Comparison of ENCODE assay signal across 8 mouse cellular contexts in the genomic region with DNA sequence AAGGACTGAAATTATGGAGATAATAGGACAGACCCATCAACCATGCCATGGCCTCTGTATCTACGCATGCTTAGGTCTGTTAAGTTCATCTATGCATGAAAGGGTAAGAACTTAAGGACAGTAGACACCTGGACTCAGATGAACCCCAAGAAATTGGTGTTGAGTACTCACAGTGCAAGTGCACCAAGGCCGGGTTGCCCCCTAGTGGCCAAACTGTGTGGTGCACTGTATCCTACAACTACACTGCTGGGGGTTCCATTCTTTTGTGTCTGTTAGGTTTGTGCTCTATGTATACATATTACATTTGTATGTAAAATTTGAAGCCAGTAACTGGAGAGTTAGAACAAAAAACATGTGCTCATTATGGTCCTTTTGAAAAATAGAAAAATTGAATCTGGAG.
DNase-seq lines count a peak whose midpoint lies in the region; ATAC-seq lines count a peak whose summit lies in the region.

No protein-coding gene starts in this region.

- peak; percentile 53; the same call in 1 of the 2 replicates for ATAC-seq in neural tube, embryonic 11.5 days (ENCODE audit: insufficient read depth, low FRiP score, low TSS enrichment)

- H3K27ac ChIP-seq in neural tube, embryonic 11.5 days (ENCODE audit: low read depth, low read length), result no peak overlapping the region

- H3K9ac ChIP-seq in neural tube, embryonic 11.5 days (ENCODE audit: low read length), result no peak overlapping the region

- no peak overlapping the region for H3K4me2 ChIP-seq in neural tube, embryonic 11.5 days (ENCODE audit: low read depth)

- H3K4me1 ChIP-seq in neural tube, embryonic 11.5 days (ENCODE audit: control insufficient read depth, insufficient read depth, low read length), result no peaks in the 10 kb centered on the region

- H3K9me3 ChIP-seq in neural tube, embryonic 11.5 days (ENCODE audit: control insufficient read depth, low read length), result no peaks in the 10 kb centered on the region

- no peak overlapping the region for H3K4me3 ChIP-seq in neural tube, embryonic 11.5 days (ENCODE audit: low read depth, low read length)

- no peaks in the 10 kb centered on the region for H3K27me3 ChIP-seq in neural tube, embryonic 11.5 days (ENCODE audit: control insufficient read depth, insufficient read depth, low read length)

- peak; percentile 4 to 8 for DNase-seq in frontal cortex, postnatal 36 days (ENCODE audit: low spot score in 2 of 2)
- DNase-seq in frontal cortex, postnatal 25 days (ENCODE audit: low spot score in 2 of 2), result no peak
- peak; percentile 13 for DNase-seq in lung, postnatal 14 days
- DNase-seq in lung, postnatal 10 days, result no peak
- DNase-seq in NIH3T3 (ENCODE audit: low read depth), result peak; percentile 57
- DNase-seq in embryo, embryonic 9.5 days (ENCODE audit: extremely low spot score), result peak; percentile 14
- DNase-seq in neural tube, embryonic 11.5 days (ENCODE audit: low spot score), result peak; percentile 15
- DNase-seq in gastrocnemius, postnatal 25 days, result no peak

- WGBS in neural tube, embryonic 11.5 days, result 62% methylated on average over 2 of the region's 2 CpGs

- H3K36me3 ChIP-seq in neural tube, embryonic 11.5 days (ENCODE audit: control insufficient read depth, insufficient read depth, low read length), result no peaks in the 10 kb centered on the region

Comparison
In these comparisons a context has a peak if more than half of its experiments do, and no peak if none do; other contexts are left out.
1. DNase-seq: peak in frontal cortex, postnatal 36 days (2 of 2), lung, postnatal 14 days (single experiment), NIH3T3 (single experiment), embryo, embryonic 9.5 days (single experiment) and neural tube, embryonic 11.5 days (single experiment); none in frontal cortex, postnatal 25 days (0 of 2), lung, postnatal 10 days (single experiment) and gastrocnemius, postnatal 25 days (single experiment).